Mouse (Mus musculus) megakaryocyte, embryonic 14.5 days (primary cell): ENCODE results near the gene Oprm1.

Source experiments
- FLI1 ChIP-seq: IDR thresholded peaks from 2 replicates; pipeline ENCODE4 v1.6.1; 2012; ENCODE audit warnings: low read length, inconsistent platforms, mixed read lengths
- GATA1 ChIP-seq: IDR thresholded peaks from 3 replicates; pipeline ENCODE4 v1.6.1; 2012; ENCODE audit warnings: mixed read lengths, low read length, inconsistent platforms, borderline replicate concordance

- no peak for TF ChIP-seq GATA1
- no peak for TF ChIP-seq FLI1
Observed at GRCm38 (mm10) chr10:7077971-7078370, 319.7 kb downstream of the Oprm1 start.
